Mouse (Mus musculus): ENCODE results near the gene Srms. TPM values are rescaled to one million over a fixed set of nuclear protein-coding genes. Genes with fewer than 3 reads are reported as not detected.

The Srms gene
- total RNA-seq (2017), result 0.95 to 1.3 TPM in 2 of 3 replicates, not detected in the other

DNA sequence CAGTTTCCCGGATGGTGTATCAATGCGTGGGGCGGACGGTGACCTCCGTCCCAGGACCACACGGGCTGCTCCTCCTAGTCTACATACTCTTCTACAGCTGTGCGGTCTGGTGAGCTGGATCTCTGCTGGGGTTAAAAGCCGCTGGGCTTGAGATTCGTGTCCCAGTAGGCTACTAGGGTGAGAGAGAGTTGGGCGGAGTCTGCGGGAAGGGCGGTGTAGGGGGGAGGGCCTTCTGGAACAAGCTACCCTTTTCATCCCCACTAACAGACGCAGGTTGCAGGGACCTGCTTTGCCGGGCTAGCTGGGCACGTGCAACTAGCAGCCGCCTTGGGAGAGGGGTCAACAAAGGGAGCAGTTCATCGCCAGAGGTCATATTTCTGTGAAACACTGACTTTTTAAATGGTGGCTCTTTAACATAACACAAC, at the start of gene Srms:
Srms (minus strand) TSS at position 165 of the 425 bp plus-strand sequence.
- peak; percentile 29 for ATAC-seq (replicated peaks; ENCODE audit: insufficient number of reproducible peaks, low FRiP score, low TSS enrichment, poor library complexity, severe bottlenecking)

DNA sequence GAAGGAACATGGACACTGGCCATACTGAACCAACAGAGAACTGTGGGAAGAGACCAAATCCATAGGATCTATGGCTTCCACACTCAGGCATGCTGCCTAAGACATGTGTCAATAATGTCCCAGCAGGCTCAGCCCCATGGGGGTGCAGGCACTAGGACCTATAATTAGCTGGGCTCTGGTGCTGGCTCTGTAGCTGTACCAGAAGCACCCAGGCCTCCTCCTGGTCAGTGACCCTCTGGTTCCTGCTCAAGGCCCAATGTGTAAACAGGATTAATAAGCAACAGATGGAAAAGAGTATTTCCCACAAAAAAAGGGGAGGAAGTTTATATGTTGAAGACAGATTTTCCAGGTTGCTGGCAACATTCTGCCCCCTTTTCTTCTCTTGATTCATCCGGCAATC, 40.3 kb upstream of the Srms start:
- ATAC-seq (replicated peaks; ENCODE audit: insufficient number of reproducible peaks, low FRiP score, low TSS enrichment, poor library complexity, severe bottlenecking), result no peak

DNA sequence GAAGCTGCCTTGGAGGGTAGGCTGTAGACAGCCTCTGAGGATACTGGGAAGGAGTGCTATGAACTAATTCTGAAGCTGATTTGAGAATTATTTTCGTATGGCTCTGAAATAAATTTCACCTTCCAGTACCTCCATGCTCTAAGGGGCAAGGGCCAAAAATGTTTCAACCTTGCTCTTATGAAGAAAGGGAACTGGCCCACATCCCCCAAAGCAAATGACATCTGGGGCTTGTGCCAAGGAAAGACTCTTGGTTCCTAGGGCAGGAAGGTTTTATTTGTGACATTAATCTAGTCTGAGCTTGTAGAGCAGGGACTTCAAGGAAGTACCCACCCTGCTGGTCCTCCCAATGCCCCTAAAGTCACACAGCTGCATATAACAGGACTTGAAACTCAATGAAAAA, 38.9 kb upstream of the Srms start:
- ATAC-seq (replicated peaks; ENCODE audit: insufficient number of reproducible peaks, low FRiP score, low TSS enrichment, poor library complexity, severe bottlenecking), result no peak

DNA sequence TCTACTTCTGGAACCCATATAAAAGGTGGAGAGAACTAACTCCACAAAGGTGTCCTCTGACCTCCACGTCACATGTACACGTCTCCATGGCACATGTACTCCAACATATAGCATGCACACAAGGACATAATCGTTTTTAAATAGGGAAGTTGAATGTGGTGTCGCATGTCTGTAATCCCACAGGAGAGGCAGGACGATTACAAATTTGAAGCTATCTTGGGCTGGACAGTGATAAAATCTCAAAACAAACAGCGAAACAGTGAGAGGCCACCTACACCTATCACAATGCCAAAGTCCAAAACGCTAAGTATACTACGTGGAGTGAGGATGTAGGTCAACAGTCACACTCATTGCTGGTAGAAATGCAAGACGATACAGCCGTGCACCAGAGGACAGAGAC, 36.2 kb upstream of the Srms start:
- no peak for ATAC-seq (replicated peaks; ENCODE audit: insufficient number of reproducible peaks, low FRiP score, low TSS enrichment, poor library complexity, severe bottlenecking)

DNA sequence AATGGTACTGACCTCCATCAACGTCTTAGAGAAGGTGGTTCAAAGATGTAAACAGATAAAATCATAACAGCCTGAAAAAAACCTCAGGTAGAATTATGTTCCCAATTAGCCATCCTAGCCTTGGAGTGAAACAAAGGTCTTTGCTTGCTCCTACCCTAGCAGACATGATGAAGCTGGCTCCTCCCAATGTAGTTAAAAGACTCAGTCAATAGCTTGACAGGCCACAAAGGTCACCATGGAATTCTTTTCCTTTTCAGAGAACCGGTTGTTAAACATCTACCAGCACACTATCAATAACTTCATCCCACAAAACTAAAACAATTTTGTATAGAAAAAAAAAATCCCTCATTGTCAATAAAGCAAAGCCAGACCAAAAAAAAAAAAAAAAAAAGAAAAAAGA, 32.0 kb upstream of the Srms start:
- ATAC-seq (replicated peaks; ENCODE audit: insufficient number of reproducible peaks, low FRiP score, low TSS enrichment, poor library complexity, severe bottlenecking), result no peak

DNA sequence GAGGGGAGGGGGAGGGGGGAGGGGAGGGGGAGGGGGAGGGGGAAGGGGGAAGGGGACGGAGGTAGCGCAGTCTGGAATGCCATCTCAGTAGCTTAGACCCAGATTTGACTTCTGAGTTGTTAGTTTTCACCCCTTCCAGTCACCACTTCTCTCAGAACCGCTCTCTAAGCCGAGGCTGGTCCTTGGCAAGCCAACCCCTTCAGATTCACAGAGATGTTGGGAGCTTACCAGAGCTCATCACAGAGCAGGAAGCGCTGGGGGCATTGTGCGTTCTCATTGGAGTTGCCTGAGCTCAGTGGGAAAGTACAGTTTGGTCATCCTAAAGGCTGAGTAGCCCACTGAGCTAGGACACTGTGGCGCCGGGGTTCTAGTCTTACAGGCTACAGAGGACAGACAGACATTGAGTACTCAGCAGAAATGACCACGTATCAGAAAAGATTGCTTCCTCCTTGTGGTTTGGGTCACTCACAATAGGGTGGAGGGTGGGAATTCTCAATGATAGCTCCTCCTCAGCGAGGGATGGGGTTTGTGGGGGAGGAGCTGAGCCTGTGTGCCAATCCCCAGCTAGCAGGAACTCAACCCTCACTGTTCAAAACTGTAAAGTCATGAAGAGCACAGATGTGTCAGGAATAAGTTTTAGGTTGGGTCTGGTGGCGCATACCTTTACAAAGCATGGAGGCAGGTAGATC, 30.9 kb upstream of the Srms start:
- ATAC-seq (replicated peaks; ENCODE audit: insufficient number of reproducible peaks, low FRiP score, low TSS enrichment, poor library complexity, severe bottlenecking), result peak; percentile 97

DNA sequence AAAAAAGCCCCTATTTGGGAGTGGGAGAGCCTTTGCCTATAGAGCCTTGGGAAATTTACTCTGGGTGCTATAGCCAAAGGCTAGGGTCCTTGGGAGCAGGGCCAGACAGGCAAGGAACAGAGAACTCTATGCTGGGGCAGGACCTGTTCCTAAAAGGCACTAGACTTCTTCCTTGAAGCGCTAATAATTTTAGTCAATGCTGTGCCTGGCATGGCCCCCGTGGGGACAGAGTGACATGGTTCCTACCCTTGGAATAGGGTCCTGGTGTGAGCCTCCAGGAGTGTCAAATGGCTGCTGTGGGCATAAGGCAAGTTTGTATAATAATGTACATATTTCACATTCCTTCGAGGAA, 29.3 kb upstream of the Srms start:
- no peak for ATAC-seq (replicated peaks; ENCODE audit: insufficient number of reproducible peaks, low FRiP score, low TSS enrichment, poor library complexity, severe bottlenecking)

DNA sequence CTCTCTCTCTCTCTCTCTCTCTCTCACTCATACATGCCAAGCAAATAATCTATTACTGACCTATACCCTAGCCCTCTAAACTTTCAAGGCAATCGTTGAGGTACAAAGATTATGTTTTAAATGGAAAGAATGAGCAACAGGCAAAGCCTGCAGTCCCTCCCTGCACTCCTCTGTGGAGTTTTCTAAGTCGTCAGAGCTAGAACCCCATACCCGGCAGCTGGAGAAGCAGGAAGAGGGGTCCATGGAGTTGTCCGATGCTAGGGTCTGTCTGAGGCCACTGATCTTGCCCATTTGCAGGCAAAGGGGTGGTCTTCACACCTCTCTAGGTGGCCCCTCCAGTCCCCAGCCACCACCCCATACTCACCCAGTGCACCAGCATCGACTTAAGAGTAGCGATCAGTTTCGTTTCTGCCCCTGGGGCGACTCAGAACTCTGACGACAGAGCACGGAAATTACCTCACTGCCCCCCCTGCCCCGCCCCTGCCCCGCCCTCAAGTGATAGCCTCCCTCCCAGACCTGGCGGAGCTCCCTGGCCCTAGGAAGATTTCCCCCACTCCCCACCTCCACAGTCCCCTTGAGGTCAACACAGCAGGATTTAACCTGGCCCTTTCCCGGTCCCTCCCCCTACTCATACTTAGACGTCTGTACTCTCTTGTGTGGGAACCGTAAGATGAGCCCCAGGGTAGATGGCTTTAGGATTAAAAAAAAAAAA, 28.8 kb upstream of the Srms start, which contains the start of gene Helz2:
Helz2 (minus strand) TSS at position 426 of the 712 bp plus-strand sequence.
- peak; percentile 45 for ATAC-seq (replicated peaks; ENCODE audit: insufficient number of reproducible peaks, low FRiP score, low TSS enrichment, poor library complexity, severe bottlenecking)

DNA sequence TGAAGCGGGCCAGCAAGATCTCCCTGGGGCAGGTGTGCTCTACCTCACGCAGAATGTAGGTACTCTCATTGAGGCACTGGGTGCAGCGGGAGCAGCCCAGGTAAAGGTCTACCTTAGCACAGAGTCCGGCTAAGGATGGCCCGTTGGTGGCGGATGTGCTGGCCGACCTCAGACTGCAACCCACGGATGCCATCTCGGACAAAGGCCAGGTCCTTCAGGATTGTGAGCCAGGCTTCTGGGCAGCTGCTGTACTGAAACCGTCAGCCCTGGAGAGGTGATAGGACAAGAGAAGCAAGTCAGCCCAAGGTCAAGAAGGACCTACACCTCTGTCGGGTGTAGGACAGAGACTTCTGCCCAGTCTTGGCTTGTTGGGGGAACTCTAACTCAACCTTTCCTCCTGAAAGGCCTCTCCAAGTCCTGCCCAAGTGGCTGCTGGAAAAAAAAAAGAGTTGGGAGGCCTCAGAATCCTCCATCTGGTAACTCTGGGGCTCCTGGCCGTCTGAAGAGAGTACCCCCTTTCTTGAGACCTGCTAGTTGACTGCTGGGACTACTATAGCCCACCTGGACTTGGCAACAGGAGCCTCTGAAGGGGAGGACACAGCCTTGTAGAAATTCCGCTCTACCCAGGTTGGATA, 27.9 kb upstream of the Srms start:
- ATAC-seq (replicated peaks; ENCODE audit: insufficient number of reproducible peaks, low FRiP score, low TSS enrichment, poor library complexity, severe bottlenecking), result no peak

DNA sequence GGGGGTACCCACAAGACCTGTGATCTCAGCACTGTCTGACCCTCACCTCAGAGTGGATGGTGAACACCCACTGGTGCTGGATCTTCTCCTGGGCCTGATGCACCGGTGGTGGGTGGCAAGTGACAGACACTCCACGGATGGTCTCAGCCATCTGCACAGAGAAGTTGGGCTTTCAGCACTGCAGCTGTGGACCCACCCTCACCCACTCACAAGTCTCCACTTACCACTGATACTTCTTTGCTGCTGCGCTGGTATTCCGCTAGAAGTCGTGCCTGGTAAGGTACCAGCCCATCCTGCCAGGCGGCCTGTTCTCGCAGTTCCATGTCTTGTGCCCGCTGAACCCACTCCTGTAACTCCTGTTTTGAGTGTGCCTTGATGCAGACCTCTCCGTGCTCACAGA, 26.3 kb upstream of the Srms start:
- ATAC-seq (replicated peaks; ENCODE audit: insufficient number of reproducible peaks, low FRiP score, low TSS enrichment, poor library complexity, severe bottlenecking), result no peak

DNA sequence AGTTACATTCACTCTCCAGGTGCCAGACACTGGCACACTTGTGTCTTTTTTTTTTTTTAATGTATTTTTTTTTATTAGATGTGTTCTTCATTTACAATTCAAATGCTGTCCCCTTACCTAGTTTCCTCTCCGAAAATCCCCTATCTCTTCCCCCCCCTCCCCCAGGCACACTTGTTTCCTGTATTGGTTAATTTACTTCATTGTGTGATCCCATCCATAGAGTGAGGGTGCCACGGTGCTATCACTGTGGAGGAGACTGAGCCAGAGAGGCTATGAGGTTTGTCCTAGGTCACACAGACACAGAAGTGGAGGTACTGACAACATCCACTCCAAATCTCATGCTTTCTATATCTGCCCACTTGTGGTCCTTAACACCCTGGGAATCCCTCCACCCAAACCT, 25.9 kb upstream of the Srms start:
- no peak for ATAC-seq (replicated peaks; ENCODE audit: insufficient number of reproducible peaks, low FRiP score, low TSS enrichment, poor library complexity, severe bottlenecking)

DNA sequence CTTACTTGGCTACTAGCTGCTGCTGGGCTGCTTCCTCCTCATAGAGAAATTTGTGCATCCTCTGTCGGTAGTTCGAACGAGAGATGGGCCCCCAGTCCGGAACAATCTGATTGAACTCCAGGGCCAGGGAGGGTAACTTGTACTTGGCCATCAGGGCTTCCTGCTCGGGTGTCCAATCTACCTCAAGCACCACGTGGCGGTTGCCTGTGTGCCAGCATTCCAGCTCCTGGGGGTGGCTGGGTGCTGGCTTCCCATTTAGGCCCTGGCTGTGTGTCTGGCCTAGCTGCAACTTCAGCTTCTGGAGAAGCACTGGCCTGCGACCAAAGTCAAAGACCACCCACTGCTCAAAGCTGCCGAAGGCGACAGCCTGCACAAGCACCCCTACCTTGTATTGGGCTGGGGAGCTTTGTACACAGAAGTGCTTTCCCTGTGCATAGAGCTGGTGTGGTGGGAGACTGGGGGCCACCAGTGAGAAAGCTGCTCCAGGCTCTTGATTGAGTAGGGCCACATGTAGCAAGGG, 25.2 kb upstream of the Srms start:
- no peak for ATAC-seq (replicated peaks; ENCODE audit: insufficient number of reproducible peaks, low FRiP score, low TSS enrichment, poor library complexity, severe bottlenecking)

DNA sequence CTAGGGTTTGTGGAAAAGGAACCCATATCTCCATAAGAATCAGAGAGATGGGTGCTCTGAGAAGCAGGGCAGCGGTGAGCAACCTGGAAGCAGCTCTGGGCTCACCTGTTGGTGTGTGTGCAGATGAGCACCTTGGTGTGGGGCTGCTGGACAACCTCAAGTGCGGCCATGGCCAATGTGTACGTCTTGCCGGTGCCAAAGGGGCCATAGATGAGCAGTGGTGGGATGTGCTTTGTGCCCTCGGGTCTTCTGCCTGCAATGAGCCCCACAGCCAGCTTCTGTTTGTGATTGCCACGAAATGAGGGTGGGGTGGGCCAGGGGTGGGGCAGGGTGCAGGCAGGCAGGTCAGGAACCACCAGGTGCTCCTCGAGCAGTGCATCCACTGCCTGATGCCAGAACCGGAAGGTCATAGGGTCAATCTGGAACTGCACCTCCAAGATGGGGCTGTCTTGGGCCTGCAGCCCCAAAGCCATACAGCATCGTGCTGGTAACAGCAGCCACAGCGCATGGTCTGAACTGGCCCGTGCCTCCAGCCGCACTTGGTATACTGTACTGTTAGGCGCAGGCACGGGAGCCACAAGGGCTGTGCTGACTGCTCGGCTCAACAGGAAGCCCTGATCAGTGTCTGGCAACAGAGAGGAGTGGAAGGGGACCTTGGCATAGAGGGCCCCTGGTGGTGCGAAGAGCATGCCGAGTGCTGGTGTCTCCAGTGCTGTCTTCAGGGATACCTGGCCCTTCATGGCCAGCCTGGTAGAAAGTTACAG, 24.4 kb upstream of the Srms start:
- no peak for ATAC-seq (replicated peaks; ENCODE audit: insufficient number of reproducible peaks, low FRiP score, low TSS enrichment, poor library complexity, severe bottlenecking)

DNA sequence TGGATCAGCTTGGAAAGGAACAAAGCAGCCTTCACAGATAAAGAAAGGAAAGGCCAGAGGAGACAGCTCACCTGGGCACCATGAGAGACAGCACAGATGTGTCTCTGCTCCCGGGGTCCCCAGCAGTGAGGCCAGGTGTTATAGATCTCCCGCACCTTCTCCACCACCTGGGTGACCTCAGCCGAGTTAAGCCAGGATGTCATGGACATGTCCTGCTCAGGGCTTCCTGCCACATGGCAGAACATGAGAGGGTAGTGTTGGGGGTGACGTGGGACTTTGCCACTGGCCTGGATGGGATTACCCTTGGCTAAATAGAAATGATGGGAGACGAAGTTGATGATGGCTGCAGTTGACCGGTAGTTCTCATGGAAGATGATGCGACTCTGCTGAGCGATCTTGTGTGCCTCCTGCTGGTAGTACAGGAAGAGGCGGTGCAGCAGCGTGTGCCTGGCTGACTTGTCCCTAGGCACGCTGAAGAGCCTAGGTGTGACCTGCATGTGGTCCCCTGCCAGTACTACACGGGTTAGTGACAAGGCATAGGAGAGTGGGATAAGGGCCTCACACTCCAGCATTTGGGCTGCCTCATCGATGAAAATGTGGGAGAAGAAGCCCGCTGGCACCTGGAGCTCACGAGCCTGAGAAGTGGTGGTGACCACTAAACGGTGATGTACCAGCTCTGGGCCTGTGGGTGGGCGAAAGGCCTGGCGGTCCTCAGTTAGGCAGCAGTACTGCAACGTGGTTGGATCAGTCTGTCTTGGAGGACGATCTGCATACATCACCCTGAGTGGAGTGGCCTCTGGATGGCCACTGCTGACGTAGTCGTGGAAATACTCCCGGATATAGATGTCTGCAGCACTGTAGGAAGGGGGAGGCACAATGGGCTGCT, 22.9 kb upstream of the Srms start:
- ATAC-seq (replicated peaks; ENCODE audit: insufficient number of reproducible peaks, low FRiP score, low TSS enrichment, poor library complexity, severe bottlenecking), result no peak

DNA sequence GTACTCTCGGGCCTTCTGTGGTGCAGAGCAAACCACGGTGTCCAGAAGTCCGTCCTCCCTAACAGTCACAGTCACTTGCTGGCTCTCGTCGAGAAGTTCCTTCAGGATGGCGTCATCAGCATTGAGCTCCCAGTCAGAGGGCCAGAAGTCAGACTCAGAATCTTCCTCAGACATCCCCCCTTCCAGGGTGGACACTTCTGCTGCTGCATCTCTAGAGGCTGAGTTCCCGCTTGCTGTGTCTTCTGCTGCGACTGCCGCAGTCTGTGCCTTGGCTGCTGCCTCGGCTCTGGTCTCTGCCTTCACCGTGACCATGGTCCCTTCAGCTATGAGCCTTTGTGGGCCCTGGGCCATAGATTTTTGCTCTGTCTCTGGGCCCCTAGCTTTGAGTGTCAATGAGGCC, 21.7 kb upstream of the Srms start:
- ATAC-seq (replicated peaks; ENCODE audit: insufficient number of reproducible peaks, low FRiP score, low TSS enrichment, poor library complexity, severe bottlenecking), result no peak

DNA sequence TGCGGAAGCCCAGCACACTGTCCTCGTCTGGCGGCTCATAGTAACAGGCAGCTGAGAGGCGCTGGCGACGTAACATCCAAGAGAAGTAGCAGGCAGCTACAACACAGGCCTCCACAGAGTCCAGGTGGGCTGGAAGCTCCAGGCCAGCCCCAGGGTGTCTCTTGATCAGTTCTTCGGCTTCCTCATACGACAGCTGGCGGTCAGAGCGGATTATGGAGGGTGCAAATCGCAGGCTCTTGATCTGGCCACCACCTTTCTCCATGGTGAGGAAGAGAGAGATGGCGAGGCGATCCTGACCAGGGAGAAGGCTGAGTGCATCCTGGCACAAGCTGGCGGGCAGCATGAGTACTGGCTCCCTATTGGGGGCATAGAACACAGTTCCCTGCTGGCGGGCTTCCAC, 20.5 kb upstream of the Srms start:
- ATAC-seq (replicated peaks; ENCODE audit: insufficient number of reproducible peaks, low FRiP score, low TSS enrichment, poor library complexity, severe bottlenecking), result no peak

DNA sequence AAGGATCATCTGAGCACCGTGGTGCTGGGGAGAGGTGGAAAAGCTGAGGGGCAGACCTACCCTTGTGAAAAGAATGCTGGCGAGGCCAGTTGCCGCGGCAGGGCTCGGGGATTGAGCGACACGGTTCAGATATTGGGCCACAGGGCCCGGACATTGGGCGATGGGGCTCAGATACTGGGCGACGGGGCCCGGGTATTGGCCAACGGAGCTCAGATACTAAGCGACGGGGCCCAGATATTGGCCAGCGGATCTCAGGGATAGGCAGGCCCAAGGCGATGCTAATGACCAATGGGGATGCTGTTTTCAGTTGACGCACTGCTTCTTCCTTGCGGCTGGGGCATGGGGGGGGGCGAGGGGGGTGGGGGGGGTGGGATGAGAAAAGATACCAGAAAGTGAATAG, 18.2 kb upstream of the Srms start:
- no peak for ATAC-seq (replicated peaks; ENCODE audit: insufficient number of reproducible peaks, low FRiP score, low TSS enrichment, poor library complexity, severe bottlenecking)

DNA sequence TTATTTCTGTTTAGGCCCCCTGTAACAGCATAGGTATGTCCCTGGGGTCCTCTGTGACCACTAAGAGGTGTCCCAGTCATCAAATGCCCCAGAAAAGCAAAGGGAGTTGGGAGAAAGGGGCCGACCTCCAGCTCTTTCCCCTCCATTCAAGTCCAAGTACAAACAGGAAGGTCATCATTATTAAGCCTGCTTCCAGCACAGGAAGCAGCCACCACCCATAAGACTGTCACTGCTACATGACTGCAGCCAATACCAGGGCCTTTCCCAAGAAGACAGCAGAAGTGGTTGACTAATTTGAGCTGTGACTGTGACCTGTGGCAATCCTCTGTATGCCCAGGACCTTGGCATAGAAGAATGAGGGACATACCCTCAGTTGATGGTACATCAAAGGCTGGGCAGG, 15.3 kb upstream of the Srms start:
- no peak for ATAC-seq (replicated peaks; ENCODE audit: insufficient number of reproducible peaks, low FRiP score, low TSS enrichment, poor library complexity, severe bottlenecking)
